Mouse (Mus musculus): Measurements from ENCODE around the gene Atp8b4.

DNA sequence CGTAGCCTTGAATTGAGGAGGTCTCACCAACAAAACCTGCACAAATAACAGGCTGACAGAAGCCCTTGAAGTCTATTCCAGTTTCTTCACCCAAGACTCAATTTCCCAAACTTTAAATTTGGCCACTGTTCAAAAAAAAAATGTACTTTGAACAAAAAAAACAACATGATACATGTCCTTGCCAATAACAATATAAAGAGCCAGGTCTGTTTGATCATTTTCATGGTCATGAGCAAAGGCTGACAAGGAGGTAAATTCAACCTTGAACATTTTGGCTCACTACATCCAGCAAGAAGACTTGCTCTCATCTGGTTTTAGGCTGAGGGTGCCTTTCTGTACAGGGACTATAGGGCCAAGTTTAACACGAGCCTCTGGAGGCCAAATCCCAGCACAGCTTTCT, 83.7 kb downstream of the Atp8b4 start:
- TF ChIP-seq CTCF (IDR thresholded peaks at IDR 0.05; ENCODE audit: low read depth) (no peak), EP300 (IDR thresholded peaks at IDR 0.05; ENCODE audit: low read depth) (no peak)

All from liver, postnatal 0 days (tissue).